Mouse (Mus musculus) cerebellum, postnatal 25 days (tissue): ENCODE measurements around the gene Dcaf8.

Experiments
- DNase-seq, 2 experiments: peaks; one replicate each; pipeline ENCODE4 v3.0.0; 2021; ENCODE audit warnings: mixed read lengths in 2 of 2

Gene Dcaf8

DNA sequence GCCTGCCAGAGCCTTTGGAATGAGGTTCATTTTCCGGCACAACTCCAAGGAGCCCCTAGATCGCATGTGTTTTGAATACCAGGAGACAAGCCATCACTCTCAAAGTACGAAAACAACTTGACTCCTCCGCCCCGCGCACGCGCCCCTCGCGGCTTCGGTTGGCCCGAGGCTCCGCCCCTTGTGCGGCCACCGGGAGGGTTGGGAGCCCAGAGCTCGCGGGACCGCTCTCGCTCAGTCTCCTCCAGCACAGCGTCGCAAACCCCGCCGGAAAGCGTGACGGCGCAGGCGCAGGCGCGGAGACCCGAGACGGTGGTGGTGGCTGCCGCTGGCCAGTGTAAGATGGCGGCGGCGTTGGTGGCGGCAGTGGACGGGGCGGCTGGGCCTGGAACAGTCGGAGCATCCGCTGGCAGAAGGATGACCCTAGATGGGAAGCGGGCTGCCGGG lies at the start of gene Dcaf8:
TSS of gene Dcaf8 (plus strand) at position 250 of the 444 bp plus-strand sequence.
- peak; percentile 97 to 98 for DNase-seq

DNA sequence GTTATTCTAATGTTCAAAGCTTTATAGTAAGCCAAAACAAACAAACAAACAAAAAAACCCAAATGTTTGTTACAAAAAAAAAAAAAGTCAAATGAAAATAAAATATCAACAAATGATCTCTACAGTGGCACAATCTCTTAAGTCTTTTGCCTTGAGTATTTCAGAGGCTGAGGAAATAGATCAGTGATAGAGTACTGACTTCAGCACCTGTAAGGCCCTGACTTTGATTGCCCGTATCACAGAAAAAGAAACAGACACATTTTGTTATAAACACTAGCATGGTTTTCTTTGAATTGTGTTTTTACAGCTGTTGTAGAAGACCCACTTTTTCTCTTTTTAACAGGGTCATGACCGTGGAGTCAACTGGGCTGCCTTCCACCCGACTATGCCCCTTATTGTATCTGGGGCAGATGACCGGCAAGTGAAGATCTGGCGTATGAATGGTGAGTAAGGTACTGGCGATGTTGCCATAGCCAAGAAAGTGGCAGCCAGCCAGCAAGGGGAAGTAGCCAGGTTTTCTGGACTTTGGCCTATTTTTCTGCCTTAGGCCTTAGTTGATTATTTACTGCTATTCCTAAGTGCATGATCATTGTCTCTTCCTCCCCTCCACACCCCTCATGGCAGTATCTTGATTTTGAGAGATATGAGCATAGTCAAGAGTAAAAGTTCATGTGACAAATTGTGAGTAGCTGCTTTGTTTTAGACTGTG lies 48.4 kb upstream of the Dcaf8 start:
- DNase-seq, result peak; percentile 58 to 75

DNA sequence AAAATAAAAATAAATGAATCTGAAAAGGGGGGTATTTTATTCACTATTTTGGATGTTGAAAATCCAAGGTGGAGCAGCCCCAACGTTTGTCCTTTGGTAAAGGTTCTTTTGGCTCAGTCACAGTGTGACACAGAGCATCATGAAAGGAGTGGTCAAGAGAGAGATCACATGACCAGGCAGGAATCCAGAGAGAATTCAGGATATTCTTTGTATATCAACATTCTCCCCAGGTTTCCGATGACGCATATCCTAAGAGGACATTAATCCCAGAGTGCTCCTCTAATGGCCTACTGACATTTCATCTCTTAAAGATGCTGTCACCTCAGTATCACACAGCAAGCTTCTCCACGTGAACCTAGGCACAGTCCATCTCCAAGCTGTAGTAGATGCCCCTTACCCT lies 44.3 kb upstream of the Dcaf8 start:
- no peak for DNase-seq

DNA sequence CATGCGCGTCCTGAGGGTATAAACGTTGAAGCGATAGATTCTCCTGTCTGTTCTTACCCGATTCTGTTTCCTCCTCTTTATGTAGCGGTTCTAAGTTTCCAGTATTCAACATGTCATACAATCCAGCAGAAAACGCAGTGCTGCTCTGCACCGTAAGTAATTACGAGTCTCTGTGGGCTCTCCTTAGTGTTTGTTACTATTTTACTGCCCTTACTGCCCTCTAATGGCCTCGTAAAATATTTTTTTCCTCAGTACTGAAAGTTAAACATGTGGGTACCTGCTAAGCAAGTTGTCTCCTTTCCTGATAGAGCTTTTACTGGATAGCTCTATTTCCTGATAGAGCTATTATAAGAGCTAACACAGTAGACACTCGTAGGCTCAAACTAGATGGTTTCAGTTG lies 42.8 kb upstream of the Dcaf8 start:
- DNase-seq, result no peak

DNA sequence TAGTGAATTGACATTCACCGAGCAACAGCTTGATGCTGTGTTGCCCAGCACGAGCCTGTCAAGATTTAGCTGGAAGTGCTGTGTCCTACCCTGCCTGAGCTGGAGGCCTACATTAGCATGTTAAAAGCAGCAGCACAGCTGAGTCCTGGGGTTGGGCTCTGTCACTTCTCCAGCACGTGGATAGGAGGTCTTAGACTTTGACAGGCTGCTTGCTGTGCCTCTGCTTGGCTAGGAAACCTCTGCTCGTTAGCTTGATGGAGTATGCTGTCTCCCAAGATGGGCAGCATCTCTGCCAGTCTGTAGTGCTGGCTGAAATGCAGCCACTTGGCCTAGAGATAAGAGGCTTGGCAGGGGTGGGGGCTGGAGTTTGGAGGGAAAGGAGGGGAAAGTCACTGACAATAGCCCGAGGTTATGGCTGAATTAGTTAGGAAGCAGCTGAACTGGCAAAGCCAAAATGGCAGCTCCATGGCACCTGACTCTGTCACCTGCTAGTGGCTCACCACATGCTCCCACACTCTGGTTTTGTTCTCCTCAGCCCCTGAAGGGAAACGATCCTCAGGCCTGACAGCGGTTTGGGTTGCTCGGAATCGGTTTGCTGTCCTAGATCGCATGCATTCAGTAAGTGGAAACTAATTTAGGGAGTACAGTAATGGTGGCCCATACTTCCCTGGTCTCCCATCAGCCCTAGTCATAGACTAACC lies 40.0 kb upstream of the Dcaf8 start:
- DNase-seq, result no peak

DNA sequence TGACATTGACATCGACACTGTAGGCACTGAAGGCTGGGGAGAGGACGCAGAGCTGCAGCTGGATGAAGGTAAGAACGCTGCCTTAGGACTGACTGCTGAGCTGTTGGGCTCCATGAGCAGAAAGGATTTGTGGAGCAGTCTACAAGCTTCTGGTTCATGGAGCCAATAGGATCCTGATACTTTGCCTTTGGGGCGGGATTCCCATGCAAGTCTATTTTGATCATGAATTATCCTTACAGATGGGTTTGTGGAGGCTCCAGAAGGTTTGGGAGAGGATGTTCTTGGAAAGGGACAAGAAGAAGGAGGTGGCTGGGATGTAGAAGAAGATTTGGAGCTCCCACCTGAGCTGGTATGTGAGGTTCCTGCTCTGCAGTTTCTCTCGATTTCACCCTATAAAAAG lies 30.9 kb upstream of the Dcaf8 start:
- DNase-seq, result no peak

DNA sequence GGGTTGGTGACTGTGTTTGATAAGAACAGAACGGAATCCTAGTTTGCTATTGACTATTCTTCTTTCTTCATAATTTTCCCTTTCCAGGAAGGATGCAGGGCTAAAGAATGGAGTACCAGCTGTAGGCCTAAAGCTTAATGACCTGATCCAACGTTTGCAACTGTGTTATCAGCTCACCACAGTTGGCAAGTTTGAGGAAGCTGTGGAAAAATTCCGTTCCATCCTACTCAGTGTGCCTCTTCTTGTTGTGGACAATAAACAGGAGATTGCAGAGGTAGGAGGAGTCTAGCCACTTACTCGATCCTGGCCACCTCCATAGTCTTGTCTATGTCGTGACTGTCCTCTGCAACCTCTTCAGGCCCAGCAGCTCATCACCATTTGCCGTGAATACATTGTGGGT lies 28.8 kb upstream of the Dcaf8 start:
- no peak for DNase-seq

DNA sequence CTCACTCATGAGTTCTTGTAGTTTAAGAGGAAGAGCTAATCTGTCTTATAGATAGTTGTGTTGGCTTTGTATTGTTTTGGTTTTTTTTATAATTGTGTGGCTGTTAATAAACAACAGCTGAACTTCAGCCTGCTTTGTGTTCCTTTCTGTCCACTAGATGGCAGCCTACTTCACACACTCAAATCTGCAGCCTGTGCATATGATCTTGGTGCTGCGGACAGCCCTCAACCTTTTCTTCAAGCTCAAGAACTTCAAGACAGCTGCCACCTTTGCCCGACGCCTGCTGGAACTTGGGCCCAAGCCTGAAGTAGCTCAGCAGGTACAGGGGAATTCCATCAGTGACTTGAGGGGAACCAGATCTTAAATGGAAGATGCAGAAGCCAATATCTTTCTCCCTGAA lies 28.2 kb upstream of the Dcaf8 start:
- DNase-seq, result peak; percentile 32 to 64

DNA sequence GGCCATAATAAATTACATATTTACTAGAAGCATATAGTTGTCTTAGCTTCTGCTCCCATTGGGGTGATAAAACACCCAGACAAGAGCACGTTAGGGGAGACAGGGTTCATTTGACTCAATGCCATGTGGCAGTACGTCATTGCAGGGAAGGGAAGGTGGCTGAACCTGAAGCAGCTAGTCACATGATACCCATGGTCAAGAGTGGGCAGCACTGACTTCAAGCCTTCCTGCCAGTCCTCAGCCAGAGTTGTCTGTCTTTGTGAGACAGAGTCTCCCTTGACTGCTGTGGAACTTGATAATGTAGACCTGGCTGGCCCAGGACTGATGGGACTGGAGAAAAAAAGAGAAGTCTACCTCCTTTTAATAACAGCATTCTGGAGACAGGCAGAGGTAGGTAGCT lies 25.2 kb upstream of the Dcaf8 start:
- no peak for DNase-seq

DNA sequence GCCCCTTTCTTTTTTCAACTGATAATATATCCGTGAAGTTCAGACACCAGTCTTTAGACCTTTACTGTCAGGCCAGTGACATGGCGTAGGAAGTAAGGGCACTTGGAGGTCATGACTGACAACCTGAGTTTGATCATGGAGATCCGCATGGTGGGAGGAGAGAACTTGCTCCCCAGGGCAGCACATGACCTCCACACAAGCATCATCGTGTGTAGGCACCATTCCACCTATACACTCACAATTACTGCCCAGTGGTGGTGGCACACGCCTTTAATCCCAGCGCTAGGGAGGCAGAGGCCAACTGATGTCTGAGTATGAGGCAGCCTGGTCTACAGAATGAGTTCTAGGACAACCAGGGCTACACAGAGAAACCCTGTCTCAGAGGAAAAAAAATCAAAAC lies 23.3 kb upstream of the Dcaf8 start:
- DNase-seq, result no peak

DNA sequence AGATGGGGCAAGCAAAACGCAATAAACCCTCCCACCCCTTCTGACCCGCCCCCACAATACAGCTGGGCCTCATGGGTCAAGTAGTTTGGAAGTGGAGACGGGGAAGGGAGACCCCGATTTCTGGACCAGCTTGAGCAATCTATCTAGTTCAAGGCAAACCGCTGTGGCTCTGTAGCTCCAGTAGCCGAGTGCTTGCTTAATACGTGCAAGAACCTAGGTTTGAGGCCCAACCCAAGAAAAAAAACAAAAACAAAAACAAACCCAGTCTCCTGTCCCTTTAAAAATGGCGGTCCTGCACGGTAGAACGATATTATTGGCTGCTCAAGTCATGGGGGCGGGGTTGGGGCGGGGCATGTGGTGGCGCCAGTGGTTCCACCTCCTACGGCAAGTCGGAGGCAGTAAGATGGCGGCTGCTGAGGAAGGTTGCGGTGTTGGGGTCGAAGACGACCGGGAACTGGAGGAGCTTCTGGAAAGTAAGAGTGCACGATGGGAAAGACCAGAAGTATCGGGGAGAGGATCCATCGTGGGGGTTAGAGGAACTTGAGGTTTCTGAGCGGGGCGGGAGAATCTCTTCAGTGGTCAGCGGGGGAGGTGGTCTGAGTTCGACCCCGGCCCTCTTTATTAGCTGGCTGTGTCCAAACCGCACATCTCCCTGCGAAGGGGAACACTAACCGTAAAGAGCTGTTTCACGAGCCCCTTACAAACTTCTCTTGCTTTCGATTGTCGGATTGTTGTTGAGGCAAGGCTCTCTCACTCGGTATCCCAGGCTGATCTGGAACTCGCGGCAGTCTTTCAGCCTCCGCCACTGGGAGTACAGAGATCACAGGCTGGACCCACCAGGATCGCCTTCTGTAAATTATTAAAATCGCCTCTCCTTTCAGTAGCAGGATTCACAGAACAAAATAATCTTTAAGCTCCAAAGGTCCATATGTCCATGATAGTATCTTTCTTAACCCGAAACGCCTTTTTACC lies 21.2 kb upstream of the Dcaf8 start, which contains the start of gene Pex19:
TSS of gene Pex19 (plus strand) at position 380 of the 972 bp plus-strand sequence.
- peak; percentile 84 to 91 for DNase-seq

DNA sequence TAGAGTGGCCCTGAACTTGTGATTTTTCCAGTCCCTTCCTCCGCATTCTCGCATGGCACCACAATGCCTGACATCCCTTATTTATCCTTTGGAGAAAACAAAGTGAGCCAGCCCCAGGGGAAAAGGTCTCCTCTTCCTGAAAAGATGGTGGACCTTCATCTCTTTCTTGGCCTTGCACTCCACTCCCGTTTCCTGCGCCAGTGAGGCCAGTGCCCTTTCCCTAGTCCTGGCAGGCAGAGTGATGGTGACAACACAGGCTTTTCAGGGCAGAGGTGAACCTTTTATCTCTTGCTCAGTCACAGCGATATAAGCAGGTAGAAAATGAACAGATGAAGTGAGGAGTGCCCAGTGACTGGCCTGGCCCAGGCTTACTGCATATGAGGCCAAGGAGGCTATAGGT lies 20.4 kb upstream of the Dcaf8 start:
- DNase-seq, result no peak

DNA sequence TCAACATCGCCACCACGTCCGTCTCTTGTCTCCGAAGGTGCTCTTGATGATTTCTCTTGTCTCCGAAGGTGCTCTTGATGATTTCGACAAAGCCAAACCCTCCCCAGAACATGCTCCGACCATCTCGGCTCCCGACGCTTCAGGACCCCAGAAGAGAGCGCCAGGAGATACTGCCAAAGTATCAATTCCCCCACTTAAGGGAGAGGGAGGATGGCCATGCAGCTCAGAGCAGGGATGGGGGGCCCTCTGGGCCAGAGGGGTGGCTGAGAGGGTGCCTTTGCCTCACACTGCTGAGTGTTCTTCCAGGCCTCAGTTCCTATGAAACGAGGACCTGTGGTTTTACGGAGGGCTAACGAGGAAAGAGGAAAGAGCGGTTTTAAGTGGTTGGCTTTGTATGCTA lies 19.3 kb upstream of the Dcaf8 start:
- no peak for DNase-seq

DNA sequence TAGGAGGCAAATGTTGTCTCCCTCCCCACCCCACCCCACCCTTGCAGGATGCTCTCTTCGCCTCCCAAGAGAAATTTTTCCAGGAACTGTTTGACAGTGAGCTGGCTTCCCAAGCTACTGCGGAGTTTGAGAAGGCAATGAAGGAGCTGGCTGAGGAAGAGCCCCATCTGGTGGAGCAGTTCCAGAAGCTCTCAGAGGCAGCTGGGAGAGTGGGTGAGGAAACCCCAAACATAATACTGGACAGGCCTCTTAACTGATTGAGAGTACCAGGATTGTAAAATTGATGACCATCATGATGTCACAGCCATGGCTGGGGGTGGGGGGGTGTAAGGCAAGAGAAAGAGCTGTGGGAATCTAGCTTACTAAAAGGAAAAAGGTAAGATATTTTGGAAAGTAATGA lies 18.8 kb upstream of the Dcaf8 start:
- no peak for DNase-seq

DNA sequence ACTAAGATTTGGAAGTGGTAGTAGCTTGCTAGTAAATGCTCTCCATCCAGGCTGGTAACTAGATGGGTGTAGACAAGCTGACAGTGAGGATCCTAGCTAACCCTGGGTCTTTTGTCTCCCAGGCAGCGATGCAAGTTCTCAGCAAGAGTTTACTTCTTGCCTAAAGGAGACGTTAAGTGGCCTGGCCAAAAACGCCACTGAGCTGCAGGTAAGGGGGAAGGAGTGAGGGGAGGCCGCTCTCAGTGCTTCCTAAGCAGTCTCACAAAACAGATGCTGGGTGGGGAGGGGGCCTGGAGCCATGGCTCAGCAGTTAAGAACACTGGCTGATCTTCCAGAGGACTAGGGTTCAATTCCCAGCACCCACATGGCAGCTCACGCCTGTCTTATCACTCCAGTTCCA lies 18.1 kb upstream of the Dcaf8 start:
- no peak for DNase-seq

DNA sequence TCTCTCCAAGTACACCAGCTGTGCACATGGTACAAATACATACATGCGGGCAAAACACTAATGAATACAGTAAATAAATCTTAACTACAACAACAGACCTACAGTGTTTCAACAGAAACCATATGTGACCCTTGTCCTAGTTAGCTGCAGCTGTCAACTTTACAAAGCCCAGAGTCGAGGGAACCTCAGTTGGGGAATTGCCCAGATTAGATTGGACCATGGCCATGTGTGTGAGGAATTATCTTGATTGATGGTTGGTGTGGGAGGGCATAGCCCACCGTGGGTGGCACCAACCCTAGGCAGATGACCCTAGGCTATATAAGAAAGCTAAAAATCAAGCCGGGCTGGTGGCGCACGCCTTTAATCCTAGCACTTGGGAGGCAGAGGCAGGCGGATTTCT lies 15.6 kb upstream of the Dcaf8 start:
- no peak for DNase-seq

DNA sequence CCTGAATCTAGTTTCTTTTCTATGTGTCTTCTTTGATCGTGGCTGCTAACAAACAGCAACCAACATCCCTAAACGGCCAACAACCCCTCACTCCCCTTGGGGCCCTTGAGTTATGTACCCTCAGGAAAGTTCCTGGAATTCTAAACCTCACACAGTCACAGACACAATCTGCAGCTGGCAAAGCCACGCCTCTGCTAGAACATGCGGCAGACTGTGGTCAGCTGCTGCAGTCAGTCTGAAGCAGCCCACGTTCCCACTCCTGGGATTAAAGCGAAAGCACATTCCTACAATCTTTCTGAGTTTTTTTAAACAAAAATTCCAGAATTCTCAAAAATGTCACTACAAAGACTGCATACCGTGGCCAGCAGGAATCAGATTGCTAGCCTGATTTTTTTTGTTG lies 14.3 kb upstream of the Dcaf8 start:
- no peak for DNase-seq

DNA sequence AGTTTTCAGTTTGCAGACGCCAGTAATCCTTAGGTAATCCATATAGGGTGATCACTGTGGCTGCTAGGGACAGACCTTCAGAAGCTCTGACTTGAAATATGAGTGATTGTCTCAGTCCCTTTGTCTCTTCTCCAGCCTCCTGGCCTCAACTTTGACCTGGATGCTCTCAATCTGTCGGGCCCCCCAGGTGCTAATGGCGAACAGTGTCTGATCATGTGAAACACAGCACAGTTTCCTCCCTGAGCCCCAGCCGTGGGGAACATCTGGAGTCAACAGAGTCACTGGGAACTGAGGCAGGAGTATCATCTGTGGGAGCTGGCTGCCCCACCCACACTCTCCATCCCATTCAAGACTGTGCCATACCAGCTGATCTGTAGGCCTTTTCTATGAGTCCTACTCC lies 13.8 kb upstream of the Dcaf8 start:
- no peak for DNase-seq

DNA sequence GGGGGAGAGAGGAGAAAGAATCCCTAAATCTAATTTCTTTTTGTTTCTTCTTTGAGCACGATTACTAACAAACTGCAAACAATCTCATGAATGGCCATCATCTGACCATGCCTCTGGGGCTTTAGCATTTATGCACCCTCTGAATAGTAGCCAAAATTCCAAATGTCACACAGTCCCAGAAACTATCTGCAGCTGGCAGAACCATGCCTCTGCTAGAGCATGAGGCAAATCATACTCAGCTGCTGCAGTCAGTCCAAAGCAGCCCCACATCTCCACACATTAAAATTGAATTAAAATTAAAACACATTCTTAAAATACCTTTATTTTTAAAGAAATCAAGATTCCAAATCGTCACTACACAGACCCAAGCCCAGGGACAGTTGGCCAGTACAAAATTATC lies 7.7 kb upstream of the Dcaf8 start:
- DNase-seq, result no peak

DNA sequence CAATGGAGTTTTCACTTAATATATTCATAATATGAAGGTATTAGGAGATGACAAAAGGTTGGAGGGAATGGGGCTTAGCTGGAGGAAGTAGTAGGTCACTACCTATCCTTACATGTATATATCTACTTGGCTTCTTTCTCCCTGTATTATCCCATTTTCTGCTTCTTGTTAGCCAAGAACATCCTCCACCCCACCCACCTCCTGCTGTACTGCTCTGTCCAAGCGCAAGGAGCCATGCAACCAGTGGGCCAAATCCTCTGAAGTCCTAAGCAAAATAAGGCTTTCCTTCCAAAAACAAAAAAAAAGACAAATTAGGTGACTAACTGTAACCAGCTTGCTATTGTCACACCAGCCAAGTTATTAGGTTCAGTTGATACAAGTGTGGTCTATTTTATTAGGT lies 7.1 kb upstream of the Dcaf8 start:
- DNase-seq, result no peak

DNA sequence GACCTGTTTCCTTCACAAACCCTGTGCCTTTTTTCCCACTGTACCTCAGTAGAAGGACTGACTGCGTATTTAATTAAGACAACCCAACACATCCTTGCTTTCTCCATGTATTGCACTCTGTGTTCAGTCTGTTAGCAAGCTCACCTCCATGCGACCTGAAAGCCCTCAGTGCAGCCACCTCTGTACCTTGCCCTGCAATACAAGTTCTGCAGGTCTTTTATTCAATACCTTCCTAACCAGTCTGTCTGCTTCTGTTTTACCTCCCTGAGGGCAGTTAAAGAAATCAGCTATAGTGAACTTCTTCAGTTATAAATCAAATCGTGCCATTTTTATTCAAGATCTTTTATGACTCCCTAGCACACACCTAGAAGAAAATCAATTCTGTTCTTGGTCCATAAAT lies 6.4 kb upstream of the Dcaf8 start:
- no peak for DNase-seq

DNA sequence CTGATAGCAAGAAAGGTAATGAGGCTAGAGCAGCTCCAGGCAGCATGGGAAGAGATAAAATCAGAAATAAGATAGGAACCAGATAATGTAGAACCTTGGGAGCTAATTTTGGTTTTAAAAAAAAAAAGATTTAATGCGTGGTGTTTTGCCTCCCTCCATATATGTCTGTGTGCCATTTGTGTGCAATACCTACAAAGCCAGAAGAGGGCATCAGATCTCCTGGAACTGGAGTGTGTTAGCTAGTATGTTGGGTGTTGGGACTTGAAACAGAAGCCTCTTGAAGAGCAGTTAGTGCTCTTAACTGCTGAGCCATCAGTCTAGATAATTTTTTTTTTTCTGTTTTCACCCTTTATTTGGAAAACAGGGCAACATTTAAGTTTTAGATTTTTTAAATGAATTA lies 4.3 kb upstream of the Dcaf8 start:
- peak; percentile 43 to 73 for DNase-seq

DNA sequence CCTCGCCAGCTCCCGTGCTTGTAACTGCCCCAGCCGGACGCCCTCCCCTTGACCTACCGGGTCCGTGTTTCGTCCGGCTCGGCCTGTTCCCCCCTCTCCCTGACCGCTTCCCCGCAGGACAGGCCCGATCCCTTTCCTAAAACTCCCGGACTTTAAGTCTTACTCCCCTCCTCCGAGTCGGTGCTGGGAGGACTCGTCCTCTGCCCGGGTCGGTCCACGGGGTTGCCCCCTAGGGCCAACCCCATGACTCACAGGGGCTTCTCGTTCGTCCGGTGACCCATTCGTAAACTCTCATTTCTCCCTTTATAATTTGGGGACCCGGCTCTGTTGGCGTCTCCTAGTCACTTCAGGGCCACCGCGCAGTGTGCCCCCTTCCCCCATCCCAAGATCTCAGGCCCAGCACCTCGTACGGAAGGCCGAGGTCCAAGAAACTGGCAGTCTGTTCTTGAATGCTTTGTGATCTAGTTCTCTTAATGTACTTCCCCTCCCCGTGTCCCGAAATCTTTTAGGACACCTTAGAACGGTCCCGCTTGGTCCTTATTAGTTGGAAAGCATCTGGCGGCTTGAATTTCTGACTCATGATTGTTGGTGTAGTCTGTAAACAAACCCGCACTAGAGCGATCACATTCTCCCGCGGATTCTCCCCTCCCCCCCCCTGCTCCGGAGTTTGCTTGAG lies 533 bp downstream of the Dcaf8 start:
- DNase-seq, result peak; percentile 57 to 59
